Mouse (Mus musculus) gonadal fat pad, adult 2 months (tissue): ENCODE results near the gene Pitpnm2. TPM values are rescaled to one million over a fixed set of nuclear protein-coding genes. Genes with fewer than 3 reads are reported as not detected.
"Not testable (repeated sequence)": the region's sequence is repeated elsewhere in the genome, so short reads cannot be mapped to it uniquely, and the experiment has no call there.

Experiments
- DNase-seq: peaks from one replicate; pipeline ENCODE4 v3.0.0-alpha.2; 2012; ENCODE audit warnings: low read depth
- polyA plus RNA-seq: library from polyadenylated mRNA; depleted of rRNA; stranded (reverse); fragments of >200 nt; gene quantifications from 2 replicates; pipeline ENCODE4 v1.2.3, GENCODE M21; 2012; rRNA removed

Pitpnm2 gene
- polyA plus RNA-seq, result 42.9 and 45.4 TPM in 2 replicates

DNA sequence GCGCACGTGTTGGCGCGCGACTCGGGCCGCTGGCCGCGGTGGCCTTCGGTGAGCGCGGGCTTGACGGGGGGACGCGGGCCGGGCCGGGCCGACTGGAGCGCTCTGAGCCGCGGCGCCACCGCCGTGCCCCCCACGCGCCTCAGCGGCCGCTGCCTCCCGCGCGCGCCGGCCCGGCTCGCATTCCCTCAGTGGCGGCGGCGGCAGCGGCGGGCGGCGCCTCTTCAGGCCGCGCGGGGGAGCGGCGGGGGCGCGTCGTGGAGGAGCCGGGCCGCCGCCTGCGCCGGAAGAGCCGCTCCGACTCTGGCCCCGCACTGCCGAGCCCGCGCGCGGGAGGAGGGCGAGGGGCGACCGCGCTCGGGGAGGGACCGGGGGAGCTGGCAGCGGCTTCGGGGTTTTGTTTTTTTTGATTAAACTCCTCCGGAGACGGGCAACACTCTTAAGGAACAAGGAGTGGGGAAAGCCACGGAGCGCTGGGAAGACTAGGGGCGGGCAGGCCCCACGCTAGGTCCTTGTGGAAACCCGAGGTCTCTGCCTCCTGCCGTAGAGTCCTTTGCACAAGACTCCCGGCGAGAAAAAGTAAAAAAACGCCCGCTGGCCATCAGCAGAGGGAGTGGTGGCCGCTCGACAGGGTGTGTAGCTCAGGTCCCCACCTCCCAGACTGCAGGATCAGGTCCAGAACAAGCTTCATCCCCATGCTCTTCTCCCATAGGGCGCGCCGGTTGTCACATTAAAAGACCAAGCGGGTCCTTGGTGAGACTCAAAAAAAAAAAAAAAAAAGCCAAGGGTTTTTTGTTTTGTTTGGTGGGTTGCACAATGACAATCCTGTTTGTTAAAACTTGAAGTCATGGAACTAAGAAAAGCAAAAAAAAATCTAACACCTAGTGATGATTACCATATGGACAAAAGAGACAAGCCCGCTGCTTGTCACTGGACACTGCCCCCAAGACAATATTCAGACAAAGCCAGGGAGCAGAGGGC is at the start of gene Pitpnm2:
Gene Pitpnm2 (minus strand): TSS at position 147 of the 978 bp plus-strand sequence.
- no peak for DNase-seq

GRCm38 (mm10) chr5:124299307-124299706 is 49.7 kb upstream of the Pitpnm2 start:
- not testable (repeated sequence) for DNase-seq

- DNase-seq, result no peak
Measured at GRCm38 (mm10) chr5:124296475-124296874, 46.9 kb upstream of the Pitpnm2 start.

DNA sequence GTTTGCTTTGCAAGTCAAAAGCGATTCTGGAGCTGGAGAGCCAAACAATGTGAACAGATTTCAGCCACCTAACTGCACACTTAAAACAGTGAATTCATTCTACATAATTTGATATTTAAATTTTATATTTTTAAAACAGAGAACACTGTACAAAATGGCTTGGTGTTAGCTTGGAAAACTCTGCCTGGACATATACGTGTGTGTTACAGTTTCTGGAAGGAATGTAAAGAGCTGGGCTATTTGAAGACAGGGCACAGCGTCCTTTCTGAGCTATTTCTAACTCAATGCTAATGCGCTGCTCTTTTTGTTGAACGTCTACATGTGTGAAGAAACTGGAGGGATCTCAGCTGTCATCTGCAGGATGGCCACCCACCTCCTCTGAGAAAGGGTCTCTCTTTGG is 44.4 kb upstream of the Pitpnm2 start:
- DNase-seq, result no peak

DNA sequence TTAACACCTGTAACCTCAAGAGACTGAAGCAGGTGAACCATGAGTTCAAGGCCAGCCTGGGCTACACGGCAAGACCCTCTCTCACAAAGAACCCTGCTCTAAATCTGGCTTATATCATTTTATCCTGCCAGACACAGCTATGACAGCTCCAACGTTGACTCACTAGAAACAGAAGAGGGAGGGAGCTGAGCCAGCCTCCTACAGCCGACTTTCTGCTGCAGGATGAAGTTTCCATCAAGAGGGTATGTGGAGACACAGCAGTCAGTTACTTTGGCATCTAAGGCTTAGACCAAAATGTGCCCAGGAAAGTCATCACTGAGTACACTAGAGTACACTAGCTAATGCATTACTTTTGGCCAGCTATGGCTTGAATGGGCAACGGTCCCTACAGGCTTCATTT is 40.7 kb upstream of the Pitpnm2 start:
- DNase-seq, result no peak

DNA sequence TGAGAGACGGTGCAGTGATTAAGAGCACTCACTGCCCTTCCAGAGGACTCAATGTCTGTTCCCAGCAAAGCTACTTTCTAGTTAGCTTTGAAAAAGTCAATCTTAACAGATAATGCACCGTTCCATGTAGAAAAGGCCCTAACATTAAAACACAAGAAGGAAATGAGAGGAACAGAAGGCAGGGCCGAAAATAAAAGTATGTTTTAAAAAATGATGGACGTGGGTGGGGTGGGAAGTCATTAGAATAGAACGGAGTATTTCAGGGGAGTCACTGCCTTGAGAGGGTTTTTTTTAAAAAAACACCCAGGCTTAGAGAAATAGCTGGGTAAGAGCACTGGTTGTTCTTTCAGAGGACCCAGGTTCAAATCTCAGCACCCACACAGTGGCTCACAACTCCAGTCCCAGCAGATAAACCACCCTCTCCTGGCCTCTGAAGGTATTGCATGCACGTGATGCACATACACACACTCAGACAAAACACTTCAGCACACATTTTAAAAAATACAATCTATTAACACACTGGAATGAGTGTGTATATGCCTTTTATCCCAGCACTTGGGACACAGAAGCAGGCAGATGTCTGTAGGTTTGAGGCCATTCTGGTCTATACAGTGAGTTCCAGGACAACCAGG is 38.2 kb upstream of the Pitpnm2 start:
- no peak for DNase-seq

DNA sequence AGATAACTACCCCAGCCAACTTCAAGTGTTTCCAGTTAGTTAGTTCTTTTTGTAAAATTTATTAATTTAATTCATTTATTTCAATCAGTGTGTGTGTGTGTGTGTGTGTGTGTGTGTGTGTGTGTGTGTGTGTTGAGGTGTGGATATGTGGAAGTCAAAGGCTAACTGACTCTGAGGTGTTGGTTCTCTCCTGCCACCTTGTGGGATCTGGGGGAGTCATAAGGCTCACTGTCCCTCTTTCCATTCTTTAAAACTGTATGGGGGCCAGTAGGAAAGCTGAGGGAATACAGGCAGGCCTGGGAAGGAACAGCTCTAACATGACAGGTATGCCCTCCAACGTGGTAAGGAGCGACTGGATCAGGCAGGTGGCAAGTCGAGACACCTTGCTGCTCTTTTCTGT is 34.8 kb upstream of the Pitpnm2 start:
- DNase-seq, result no peak

GRCm38 (mm10) chr5:124282854-124283253 is 33.3 kb upstream of the Pitpnm2 start:
- DNase-seq, result no peak

DNA sequence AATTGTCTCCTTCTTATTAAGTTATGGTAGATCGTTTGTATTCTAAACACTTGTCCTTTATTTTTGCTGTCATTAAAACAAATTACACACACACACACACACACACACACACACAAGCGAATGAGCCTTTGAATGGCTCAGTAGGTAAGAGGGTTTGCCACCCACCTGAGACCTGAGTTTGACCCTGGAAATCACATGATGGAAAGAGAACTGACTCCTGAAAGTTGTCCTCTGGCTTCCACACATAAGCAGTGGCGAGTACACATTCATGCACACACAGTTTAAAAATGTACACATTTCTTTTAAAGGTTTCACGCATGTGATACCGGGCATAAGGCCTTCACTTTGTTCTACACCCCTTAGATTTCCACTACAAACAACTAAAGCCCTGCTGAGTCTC is 20.7 kb upstream of the Pitpnm2 start:
- DNase-seq, result no peak

GRCm38 (mm10) chr5:124269661-124270060 is 20.1 kb upstream of the Pitpnm2 start:
- no peak for DNase-seq

DNA sequence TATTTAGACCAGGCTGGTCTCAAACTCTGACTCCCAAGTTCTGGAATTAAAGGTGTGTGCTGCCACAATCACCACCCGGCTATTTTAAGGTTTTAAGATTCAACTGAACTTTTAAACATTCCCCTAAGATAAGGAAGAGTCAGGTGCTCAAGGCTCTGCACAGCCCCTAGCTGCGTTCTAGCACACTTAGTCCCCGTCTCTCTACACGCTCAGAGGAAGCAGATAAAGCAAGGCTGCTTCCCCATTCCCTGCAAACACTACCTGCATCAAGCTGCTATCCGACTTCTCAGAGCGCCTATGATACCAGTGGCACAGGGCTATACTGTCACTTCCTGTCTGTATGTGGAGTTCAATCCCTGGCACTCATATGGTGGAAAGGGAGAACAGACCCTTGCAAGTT is 18.1 kb upstream of the Pitpnm2 start:
- no peak for DNase-seq

GRCm38 (mm10) chr5:124266821-124267220 is 17.3 kb upstream of the Pitpnm2 start:
- no peak for DNase-seq

DNA sequence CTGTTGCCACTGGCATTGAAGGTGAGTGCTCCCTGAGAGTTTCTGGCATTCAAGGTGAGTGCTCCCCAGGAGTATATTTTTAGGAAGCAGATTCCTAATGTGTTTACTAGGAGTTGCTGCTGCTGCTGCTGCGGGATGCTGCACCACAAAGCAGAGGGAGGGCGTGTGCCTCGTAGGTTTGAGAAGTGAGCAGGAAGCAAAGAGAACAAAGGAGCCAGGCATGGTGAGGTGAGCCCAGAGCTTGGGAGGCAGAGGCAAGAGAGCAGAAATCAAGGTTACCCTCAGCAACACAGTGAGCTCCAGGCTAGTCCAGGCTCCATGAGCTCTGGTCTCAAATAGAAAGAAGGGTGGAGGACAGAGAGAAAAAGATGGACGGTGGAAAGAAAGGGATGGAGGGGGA is 13.7 kb upstream of the Pitpnm2 start:
- DNase-seq, result no peak

DNA sequence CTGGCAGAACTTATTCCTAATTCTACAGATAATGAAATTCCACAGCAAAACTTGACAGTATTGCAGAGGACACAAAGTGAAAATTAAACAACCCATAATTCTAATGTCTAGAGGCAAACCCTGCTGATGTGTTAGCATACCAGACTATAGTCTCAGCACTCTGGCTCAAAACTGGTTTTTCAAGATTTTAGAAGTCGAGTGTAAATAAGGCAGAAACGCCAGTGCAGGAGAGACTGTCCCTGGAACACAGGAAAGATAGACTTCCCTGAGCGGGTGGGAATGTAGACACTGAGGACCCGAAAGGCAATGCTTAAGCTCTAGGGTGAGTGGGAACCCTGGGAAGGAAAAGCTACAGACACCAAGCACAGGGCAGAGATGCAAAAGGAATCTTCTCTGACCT is 12.5 kb upstream of the Pitpnm2 start:
- DNase-seq, result no peak

DNA sequence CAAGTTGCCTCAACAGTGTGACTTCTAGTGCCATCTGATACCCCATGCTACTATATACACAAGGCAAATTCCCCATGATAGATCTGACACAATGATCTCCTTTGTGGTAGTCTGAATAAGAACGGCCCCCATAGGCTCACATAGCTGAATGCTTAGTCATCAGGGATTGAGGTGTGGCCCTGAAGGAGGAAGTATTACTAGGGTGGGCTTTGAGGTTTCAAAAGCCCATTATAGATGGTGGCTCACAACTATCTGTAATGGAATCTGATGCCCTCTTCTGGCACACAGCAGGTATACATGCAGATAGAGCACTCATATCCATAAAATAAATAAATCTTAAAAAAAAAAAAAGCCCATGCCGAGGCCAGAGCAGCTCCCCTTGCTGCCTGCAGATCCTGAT is 9.6 kb upstream of the Pitpnm2 start:
- DNase-seq, result no peak

GRCm38 (mm10) chr5:124258026-124258425 is 8.5 kb upstream of the Pitpnm2 start:
- no peak for DNase-seq

- no peak for DNase-seq
Measured at GRCm38 (mm10) chr5:124255141-124255540, 5.6 kb upstream of the Pitpnm2 start.

DNA sequence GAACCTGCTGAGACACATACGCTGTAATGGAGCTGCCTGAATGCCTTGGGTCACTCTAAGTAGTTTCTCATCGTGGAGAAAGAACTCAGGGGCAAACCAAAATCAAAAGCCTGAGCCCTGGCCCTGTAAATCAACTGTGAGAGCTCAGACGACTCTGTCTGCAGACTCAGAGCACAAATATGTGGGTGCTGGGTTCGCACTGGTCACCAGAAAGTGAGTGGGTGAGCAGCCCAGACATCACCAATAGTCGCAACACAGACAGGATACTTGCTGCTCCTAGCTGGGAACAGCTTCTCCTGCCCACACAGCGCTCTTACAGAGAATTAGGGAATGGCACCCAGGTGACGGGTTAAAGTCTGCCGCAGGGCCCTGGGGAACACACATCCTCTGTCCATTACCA is 4.0 kb upstream of the Pitpnm2 start:
- no peak for DNase-seq

DNA sequence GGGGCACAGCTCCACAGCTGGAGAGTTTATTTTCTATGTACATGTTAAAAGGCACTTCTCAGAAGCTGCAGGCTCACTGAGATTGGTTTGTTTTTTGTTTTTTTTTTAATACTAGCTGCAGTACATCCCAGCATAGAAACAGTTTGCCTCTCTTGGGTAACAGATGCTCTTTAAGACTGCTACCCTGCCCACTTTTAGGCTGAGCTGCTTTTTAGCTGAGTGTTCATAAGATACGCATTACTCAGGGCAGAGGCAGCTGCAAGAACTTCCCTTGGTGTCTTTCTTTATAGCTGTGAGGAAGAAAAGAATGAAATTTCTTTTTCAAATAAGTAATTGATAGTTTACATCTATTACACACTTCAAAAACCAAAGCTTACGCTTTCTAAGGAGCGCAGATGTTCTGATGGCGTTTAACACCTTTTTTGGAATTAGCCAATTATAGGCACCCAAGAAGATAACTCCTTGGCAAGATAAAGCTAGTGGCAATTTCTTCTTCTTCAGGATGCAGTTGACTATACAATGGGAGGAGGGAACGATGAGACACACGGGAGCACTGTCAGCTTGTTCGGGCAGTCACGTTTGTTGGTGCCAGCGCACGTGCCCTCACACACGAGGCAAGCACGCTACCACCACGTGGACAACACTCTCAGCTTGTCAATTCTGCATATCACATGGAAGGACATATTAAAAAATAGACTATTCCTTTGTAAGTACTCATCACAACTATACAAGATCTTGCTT is 3.2 kb upstream of the Pitpnm2 start:
- no peak for DNase-seq

- DNase-seq, result no peak
Measured at GRCm38 (mm10) chr5:124251070-124251469, 1.5 kb upstream of the Pitpnm2 start.

DNA sequence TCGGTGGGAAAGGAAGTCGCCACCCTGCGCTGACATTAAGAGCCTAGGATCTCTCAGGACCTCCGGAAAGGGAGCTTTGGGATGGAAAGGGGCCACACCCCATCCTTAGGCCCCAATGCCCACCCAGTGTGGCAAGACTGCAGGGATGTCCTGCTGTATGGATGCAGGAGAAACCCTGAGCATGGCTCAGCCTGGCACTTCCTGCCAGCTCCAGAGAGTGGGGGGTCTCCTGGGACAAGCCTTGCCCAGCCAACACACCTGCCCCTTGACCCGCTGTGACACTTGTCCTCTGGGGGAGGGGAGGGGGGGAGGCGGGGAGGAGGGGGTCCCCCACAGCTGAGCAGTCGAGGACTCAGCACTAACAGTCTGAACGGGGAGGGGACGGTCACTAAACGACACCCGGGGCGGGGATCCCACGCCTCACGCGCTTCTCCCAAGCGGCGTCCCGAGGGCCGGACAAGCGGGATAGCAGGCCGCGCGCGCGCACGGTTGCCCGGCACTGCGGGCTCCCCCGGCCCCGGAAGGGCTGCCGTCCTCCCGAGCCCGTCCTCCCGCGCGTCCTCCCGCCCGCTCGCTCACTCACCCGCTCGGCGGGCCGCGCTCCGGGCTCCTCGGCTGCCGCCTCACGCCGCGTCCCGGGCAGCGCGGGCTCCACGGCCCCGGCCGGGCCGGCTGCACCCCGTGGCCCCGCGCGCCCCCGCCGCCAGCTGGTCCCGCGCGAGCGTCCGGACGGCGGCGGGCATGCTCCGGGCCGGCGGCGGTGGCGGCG is 531 bp downstream of the Pitpnm2 start:
- DNase-seq, result no peak
